Mouse (Mus musculus) monocyte, adult 5-6 weeks (primary cell): ENCODE measurements at regions not wholly inside any gene's neighbourhood (a gene's known extent, or its start where the extent isn't known, plus 50 kb on each side); places are given as distances from the start of the nearest gene placed in this dataset.

Experiments
- ATAC-seq: fragments of 153-309, 156-312 bp; replicated peaks from 2 replicates; pipeline ENCODE4 v1.8.0; 2017; ENCODE audit warnings: mild to moderate bottlenecking; ENCODE audit not compliant: low TSS enrichment, insufficient number of reproducible peaks, severe bottlenecking, poor library complexity, low FRiP score

DNA sequence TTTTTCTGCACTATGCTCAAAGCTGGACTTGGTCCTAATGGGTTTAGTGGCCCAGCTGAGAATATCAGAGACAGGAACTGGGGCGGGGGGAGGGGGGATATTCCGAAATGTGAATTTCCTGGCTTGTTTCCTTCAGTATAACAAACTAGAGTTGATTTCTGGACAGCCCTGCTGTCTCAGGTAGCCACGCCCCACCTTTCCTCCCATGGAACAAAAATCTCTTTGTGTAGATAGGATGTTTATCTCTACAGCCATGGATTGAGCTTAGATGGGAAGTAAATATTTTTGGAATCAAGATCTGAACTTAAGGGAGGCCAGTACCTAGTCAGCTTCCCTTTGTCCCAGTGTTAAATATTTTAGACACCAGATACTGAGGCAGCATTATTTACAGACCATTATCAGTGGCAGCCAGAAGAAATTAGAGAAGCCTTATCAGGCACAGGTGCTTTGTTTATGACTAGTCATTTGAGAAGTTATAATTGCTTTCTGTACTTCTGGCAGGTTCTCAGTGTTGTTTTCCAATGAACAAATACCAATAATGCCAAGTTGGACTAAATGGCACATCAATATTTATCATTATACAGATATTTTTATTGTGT, 84.7 kb upstream of the A1bg start:
- ATAC-seq, result no peak

DNA sequence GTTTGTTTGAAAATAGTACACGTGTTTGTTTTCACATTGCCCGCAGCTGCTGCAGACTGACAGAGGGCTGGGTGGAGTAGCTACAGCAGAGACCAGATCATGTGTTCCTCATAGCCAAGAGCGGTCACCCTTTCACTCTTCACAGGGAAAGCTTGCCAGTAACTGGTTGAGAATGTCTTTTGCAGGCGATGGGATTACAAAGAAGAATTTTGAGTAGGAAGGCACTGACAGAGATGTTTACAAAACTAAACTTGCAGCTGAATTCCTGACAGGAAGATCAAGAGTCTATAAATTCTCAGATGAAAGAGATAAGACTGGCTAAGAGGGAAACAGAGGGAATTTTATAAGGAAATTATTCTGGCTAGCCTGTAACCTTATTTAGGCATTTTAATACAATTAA, 83.8 kb upstream of the A1bg start:
- no peak for ATAC-seq

DNA sequence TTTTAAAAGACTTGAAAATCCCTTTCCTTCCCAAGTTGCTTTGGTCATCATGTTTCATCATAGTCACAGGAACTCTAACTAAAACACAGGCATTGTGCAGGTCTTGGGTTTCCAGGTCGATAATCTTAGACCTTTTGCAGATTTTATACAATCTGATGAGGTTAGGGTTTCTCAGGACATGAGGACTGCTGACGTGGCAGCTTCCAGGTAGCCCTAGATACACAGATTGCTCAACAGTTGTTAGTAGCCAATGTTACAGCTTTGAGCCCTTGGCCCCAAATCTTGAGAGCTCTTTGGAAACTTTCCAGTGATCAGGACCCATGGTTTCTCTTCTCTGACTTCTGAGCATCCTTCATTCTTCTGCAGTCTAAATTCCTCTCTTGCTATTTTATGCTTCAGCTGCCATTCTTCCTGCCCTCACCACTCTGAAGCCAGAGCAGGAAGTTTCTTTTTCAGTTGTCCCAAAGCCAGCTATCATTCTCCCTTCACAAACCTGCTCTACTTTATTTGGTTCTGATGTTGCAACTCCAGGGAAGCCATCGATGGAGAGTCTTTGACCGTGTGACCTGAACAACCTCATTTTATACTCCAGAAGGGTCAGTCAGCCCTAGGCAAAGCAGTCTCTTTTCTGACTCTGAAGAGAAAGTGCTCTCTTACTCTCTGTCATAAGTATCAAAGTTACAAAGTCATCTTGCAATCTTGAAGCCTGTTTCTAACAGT, 71.3 kb upstream of the A1bg start:
- ATAC-seq, result no peak

DNA sequence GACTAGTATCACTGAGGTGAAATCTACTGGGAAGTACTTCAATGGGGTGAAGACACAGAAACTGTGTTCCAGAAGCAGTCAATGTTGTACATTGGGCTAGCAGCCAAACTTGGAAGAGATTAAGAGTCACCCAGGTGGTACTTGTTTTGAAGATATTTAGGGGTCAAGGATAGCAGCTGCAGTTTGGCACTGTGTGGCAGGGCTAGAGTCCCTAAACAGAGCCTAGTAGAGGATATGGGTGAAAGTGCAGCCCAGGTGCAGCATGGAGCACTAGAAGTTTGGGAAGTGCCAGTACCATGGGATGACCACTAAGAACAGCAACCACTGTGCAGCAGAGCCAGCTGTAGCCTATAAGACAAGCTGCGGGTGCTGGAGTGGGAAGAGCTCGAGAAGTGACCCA, 70.6 kb upstream of the A1bg start:
- ATAC-seq, result no peak

DNA sequence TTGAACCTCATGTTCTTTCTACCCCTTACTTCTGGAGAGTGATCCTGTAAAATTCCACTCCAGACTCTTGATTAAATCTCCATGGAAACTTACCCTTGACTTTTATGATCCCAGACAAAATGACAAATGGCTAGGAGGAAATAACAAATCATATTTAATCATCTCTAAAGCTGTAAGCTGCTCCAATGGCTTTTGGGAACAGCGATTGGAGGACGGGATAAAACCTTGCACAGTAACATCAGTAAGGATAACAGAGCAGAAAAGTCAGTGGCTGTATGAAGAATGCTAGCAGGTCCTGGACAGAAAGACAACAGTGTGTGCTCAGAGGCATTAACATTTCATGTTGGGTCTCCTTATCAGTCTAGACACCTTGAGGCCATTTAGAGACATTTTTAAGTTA, 59.8 kb upstream of the A1bg start:
- no peak for ATAC-seq
